Mouse (Mus musculus): ENCODE results near the gene Gpr174. TPM values are rescaled to one million over a fixed set of nuclear protein-coding genes. Genes with fewer than 3 reads are reported as not detected.

Gene Gpr174
- total RNA-seq (2012; rRNA removed) (8.5 and 13.3 TPM in 2 replicates), total RNA-seq (2014; rRNA removed) (30.3 and 39.3 TPM in 2 replicates), polyA plus RNA-seq (2012; ENCODE audit: insufficient read length, low read depth) (15.2 and 16.2 TPM in 2 replicates)

DNA sequence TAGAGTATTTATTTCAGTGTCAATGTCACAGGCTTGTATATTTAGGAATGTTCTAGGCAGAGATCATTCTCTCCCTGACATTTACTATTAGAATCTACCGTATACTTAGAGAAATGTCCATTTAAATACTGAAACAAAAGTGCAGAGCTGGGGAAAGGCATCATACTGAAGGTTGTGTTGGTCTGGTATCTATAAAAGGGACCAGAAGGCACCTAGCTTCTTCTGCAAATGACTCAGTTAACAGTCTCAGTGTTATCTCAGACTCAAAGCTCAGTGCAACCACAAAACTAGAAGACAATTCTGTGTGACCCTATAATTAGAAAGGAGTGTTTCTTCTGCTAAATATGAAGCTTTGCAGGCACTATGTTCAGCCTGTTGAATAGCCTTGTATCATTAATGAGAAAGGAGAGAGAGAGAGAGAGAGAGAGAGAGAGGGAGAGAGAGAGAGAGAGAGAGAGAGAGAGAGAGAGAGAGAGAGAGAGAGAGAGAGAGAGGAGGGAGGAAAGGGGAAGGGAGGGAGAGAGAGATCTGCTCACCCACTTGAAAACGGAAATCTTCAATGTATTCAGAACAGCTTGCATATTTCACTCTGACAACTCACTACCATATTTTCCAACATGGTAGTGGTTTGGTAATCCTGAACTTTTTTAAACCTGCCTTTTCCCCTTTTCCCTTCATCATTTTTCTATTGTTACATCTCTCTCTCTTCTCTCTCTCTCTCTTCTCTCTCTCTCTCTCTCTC, at the start of gene Gpr174:
Gene Gpr174 (plus strand): TSS at position 393 of the 742 bp plus-strand sequence.
- Histone ChIP-seq H3K4me3 (replicated peaks in 1 of 3; ENCODE audit: low read depth in 2 of 3, low read length in 2 of 3, poor library complexity in 1 of 3) (peak within 1 kb of the TSS; percentile 49 to 85 (median 62)), H3K27me3 (replicated peaks) (no peaks in the 10 kb centered on the region), H3K27ac (ENCODE audit: insufficient read depth, low read depth) (peak within 1 kb of the TSS; percentile 94), H3K9me3 (replicated peaks; ENCODE audit: low read length) (no peaks in the 10 kb centered on the region), H3K4me1 (ENCODE audit: control insufficient read depth in 1 of 2, insufficient read depth in 2 of 2) (peaks cover 0 to 20% of the 10 kb centered on the region in 2 experiments; a peak in 1 of 4 replicates), H3K79me2 (replicated peaks; ENCODE audit: control insufficient read depth, extremely low read depth, insufficient read depth, poor library complexity, severe bottlenecking) (peaks cover 9% of the 10 kb centered on the region), H3K9ac (ENCODE audit: insufficient read depth, low read depth) (peak within 1 kb of the TSS; percentile 63; the same call in 1 of the 2 replicates), H3K36me3 (replicated peaks in 1 of 2; ENCODE audit: control insufficient read depth in 1 of 2, insufficient read depth in 1 of 2, low read length in 1 of 2) (no peaks in the 10 kb centered on the region), H3K4me2 (ENCODE audit: insufficient read depth, low read depth, poor library complexity, severe bottlenecking) (peak within 1 kb of the TSS; percentile 44)
- TF ChIP-seq BHLHE40 (IDR thresholded peaks at IDR 0.05; ENCODE audit: low read depth, low read length): 0 out of 2 replicates have a peak, but pooled peaks have one; percentile 23
- TF ChIP-seq POLR2AphosphoS2 (IDR thresholded peaks at IDR 0.05; ENCODE audit: low read depth, low read length): no peak
- peak; percentile 33 for TF ChIP-seq ETS1 (conservative IDR thresholded peaks at IDR 0.05; ENCODE audit: low read depth, low read length)
- no peak for TF ChIP-seq E2F4 (IDR thresholded peaks at IDR 0.05; ENCODE audit: insufficient replicate concordance, low read depth, low read length)
- peak; percentile 47; the same call in 1 of the 2 replicates for TF ChIP-seq IRF4 (IDR thresholded peaks at IDR 0.05; ENCODE audit: low read depth, low read length)
- TF ChIP-seq PAX5 (IDR thresholded peaks at IDR 0.05; ENCODE audit: low read length): no peak
- TF ChIP-seq ZC3H11A (IDR thresholded peaks at IDR 0.05; ENCODE audit: low read depth, low read length): no peak
- TF ChIP-seq USF2 (conservative IDR thresholded peaks at IDR 0.05; ENCODE audit: low read depth, low read length): no peak
- TF ChIP-seq JUN (IDR thresholded peaks at IDR 0.05; ENCODE audit: insufficient read depth, low read depth, low read length): no peak
- peak; percentile 5; the same call in 1 of the 2 replicates for TF ChIP-seq ELF1 (IDR thresholded peaks at IDR 0.05; ENCODE audit: low read depth, low read length)
- peak; percentile 65; the same call in 1 of the 2 replicates for TF ChIP-seq MEF2A (IDR thresholded peaks at IDR 0.05; ENCODE audit: borderline replicate concordance, low read depth, low read length)
- TF ChIP-seq CTCF (conservative IDR thresholded peaks at IDR 0.05 in 1 of 2, IDR thresholded peaks at IDR 0.05 in 1 of 2; ENCODE audit: low read depth in 2 of 2, low read length in 2 of 2): no peak
- TF ChIP-seq RCOR1 (conservative IDR thresholded peaks at IDR 0.05; ENCODE audit: low read depth, low read length): no peak
- no peak for TF ChIP-seq MAFK (IDR thresholded peaks at IDR 0.05; ENCODE audit: insufficient replicate concordance, low read length)
- no peak for TF ChIP-seq RAD21 (IDR thresholded peaks at IDR 0.05; ENCODE audit: low read depth, low read length)
- TF ChIP-seq MXI1 (IDR thresholded peaks at IDR 0.05; ENCODE audit: low read depth, low read length): no peak
- TF ChIP-seq TCF12 (IDR thresholded peaks at IDR 0.05; ENCODE audit: low read depth, low read length): 0 out of 2 replicates have a peak, but pooled peaks have one; percentile 24
- 0 out of 2 replicates have a peak, but pooled peaks have one; percentile 76 for TF ChIP-seq TBP (conservative IDR thresholded peaks at IDR 0.05; ENCODE audit: low read depth, low read length)
- TF ChIP-seq SIN3A (IDR thresholded peaks at IDR 0.05; ENCODE audit: low read length): no peak; the same call in 1 of the 2 replicates
- no peak for TF ChIP-seq CHD2 (IDR thresholded peaks at IDR 0.05; ENCODE audit: low read length)
- TF ChIP-seq SMC3 (IDR thresholded peaks at IDR 0.05; ENCODE audit: low read depth, low read length): no peak
- TF ChIP-seq ZKSCAN1 (IDR thresholded peaks at IDR 0.05; ENCODE audit: borderline replicate concordance, low read depth, low read length): no peak
- no peak for TF ChIP-seq MAZ (IDR thresholded peaks at IDR 0.05; ENCODE audit: low read depth, low read length)
- no peak for TF ChIP-seq KAT2A (IDR thresholded peaks at IDR 0.05; ENCODE audit: insufficient replicate concordance, low read length)
- TF ChIP-seq UBTF (IDR thresholded peaks at IDR 0.05; ENCODE audit: low read depth, low read length): no peak
- TF ChIP-seq GABPA (IDR thresholded peaks at IDR 0.05; ENCODE audit: insufficient replicate concordance, low read depth, low read length): no peak
- no peak for TF ChIP-seq MAX (IDR thresholded peaks at IDR 0.05; ENCODE audit: low read length)
- TF ChIP-seq JUND (conservative IDR thresholded peaks at IDR 0.05; ENCODE audit: low read depth, low read length): peak; percentile 67; the same call in 1 of the 2 replicates
- 0 out of 2 replicates have a peak, but pooled peaks have one; percentile 47 for TF ChIP-seq EP300 (IDR thresholded peaks at IDR 0.05; ENCODE audit: low read length)
- DNase-seq (ENCODE audit: extremely low read depth): peak; percentile 46
- in situ Hi-C loops (cut with MboI; ENCODE audit: low pct_ligation_motif_present, low pct_unique_long_range_greater_than_20kb, low sequenced_read_pairs) (no loop called here), dilution Hi-C loops (cut with MboI; ENCODE audit: extremely low pct_ligation_motif_present, extremely low pct_unique_long_range_greater_than_20kb, low sequenced_read_pairs) (no loop called here)
